Mouse (Mus musculus) brain, adult 2 months (tissue): ENCODE data around the gene Acer3.
A peak's percentile ranks its signal among the peaks of the same experiment; 100 is the strongest.

Source experiments
- DNase-seq: peaks from one replicate; pipeline ENCODE4 v3.0.0; 2011; ENCODE audit warnings: low read depth, low spot score

Acer3 gene

GRCm38 (mm10) chr7:98333507-98333906 is 12.5 kb upstream of the Acer3 start:
- DNase-seq, result no peak

GRCm38 (mm10) chr7:98332678-98333397 is 11.8 kb upstream of the Acer3 start:
- peak; percentile 24 for DNase-seq

GRCm38 (mm10) chr7:98331932-98332331 is 10.9 kb upstream of the Acer3 start:
- DNase-seq, result no peak

- DNase-seq, result no peak
Observed at GRCm38 (mm10) chr7:98330375-98331002, 9.5 kb upstream of the Acer3 start.

DNA sequence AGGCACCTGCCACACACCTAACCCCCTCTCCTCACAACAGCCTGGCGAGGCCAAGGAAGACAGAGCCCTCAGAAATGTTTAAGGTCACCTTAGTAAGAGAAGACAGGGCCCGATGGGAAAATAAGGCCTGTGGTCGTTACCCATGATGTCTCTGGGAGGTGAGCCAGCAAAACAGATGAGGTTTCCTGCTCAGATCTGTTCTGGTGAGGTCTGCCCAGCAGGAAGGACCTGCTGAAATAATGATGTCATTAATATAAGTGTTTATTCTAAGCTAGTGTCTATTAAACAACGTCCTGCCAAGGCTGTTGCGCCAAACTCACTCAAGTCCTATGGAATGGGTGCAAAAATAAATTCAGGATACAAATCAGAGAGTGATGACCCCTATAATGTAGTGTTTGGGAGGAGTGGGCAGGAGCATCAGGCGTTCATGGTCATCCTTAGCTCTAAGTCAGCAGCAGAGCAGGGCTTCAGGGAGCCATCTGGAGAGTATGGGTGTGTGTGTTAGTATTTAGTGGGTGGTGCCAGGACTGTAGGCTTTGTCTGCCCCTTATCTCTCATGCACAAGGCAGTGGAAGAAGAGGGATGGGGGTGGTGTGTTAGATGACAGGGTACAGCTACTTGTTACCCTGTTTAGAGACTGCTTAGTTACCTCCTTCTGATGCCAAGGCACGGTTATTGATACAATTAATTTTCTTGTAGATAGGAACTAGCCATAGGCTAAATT is 8.8 kb upstream of the Acer3 start:
- DNase-seq, result peak; percentile 15

GRCm38 (mm10) chr7:98328311-98328710 is 7.3 kb upstream of the Acer3 start:
- no peak for DNase-seq

- DNase-seq, result no peak
Observed at GRCm38 (mm10) chr7:98326051-98326450, 5.0 kb upstream of the Acer3 start.

GRCm38 (mm10) chr7:98324228-98324627 is 3.2 kb upstream of the Acer3 start:
- no peak for DNase-seq

- DNase-seq, result peak; percentile 14
Observed at GRCm38 (mm10) chr7:98323288-98324019, 2.4 kb upstream of the Acer3 start.

DNA sequence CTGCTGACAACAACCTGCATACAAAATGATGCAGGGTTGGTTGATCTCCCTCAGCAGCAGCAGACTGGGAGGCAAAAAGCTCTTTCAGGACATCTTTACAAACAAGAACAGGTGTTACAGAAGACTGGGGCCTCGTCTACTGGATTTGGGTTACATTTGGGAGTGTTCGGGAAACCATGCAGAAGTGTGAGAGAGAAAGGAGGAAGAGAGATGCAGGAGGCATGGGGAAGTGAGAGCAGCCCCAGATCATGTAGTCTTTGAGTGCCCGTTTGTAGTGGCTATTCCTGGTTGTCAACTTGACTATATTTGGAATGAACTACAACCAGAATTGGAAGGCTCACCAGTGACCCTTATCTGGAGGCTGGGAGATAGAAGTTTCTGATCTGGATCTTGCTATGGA is 1.4 kb upstream of the Acer3 start:
- peak; percentile 24 for DNase-seq

GRCm38 (mm10) chr7:98320006-98320556 is 927 bp downstream of the Acer3 start:
- no peak for DNase-seq

GRCm38 (mm10) chr7:98316568-98316967 is 4.4 kb downstream of the Acer3 start:
- DNase-seq, result no peak

- DNase-seq, result no peak
Observed at GRCm38 (mm10) chr7:98315087-98315486, 5.9 kb downstream of the Acer3 start.

DNA sequence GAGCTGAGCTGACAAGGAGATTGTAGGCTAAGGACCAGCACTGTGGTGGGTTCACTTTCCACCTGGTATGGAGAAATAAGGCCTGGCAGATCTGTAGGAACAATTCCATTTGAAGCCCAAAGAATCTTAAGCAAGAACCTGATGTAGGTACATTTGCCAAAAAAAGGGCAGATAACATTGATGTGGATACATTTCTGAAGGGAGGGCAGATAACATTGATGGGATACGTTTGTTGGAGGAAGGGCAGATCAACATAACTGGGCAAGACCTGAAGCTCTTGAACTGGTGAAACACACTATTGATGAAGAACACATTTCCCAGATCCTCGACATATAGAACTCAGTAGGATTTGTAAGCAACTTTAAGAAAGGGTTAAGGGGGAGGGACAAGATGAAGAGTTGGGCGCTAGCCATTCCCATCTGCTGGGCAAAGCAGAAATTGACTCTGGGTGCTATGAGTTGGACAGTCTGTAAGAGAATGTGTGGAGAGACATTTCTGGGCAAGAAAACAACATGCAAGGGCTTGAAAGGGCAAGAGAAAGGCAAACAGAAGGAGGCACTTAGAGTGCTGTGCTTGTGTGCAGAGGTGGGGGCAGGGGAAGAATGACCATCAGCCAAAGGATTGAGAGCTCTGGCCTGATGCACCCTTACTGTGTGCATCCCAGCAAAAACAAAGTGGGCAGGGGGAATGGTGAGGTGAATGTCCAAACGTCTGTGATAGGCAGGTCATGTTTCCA is 8.7 kb downstream of the Acer3 start:
- DNase-seq, result no peak

- DNase-seq, result no peak
Observed at GRCm38 (mm10) chr7:98310266-98310665, 10.7 kb downstream of the Acer3 start.

DNA sequence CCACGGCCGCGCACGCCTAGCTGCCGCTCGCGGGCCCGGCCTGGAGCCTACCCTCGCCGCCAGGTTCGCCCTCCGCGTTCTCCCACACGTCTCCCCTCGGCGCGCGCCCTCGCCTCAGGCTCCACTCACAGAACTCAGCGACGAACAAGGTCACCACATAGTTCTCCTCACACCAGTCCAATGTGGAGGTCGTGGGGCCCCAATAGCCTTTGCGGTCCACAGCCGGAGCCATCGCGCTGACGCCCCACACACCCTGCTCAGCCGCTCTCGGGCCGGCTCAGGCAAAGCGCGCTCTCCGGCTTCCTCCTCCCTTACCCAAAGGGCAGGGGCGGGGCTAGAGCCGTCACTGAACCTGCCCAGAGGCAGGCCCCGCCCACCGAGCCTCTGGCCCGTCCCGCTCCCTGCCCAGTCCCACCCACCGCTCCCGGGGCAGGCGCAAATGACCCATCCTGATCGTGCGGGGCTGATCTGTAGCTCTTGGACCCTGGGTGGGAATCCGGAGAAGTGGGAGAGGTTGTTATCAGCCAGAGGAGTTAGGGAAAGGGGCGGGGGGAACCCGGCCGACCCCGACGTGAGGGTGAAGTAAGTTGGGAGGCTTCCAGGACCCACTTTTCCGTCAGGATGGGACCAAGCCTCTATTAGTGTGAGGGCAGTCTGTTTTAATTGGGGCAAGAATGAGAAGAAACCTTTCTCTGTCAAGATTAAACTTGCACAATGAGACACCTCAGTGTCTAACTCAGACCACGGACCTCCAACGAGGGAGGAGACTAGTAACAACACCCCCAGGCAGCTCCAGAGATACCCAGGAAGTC is 11.6 kb downstream of the Acer3 start:
- DNase-seq, result peak; percentile 95

DNA sequence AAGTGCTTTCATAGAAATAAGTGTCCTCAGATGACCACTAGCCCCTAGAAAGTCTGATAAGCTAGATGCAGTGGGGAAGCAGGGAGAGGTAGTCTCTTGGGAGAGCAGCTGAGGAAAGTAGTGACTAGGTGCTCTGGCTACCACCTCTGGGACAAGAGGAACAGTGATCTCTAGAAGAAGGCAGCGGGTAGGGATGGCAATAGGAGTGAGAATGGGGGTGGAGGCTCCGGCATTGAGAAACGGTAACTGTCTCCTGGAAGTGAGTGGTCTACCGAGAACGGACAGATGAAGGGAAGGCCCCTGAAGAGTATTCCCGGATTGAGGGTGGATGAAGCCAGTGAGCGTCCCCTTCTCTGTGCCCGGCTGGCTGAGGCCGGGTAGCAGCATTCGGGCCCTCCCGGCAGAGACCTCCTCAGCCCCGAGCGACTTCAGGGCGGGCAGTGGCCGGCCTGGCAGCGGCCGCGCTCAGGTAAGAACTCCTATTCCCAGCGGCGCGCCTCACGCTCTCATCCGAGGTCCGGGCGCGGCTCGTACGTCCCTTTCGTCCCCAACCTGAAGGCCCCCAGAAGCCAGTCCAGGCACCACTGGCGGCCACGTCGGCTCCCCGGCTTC is 12.3 kb downstream of the Acer3 start:
- DNase-seq, result peak; percentile 31

DNA sequence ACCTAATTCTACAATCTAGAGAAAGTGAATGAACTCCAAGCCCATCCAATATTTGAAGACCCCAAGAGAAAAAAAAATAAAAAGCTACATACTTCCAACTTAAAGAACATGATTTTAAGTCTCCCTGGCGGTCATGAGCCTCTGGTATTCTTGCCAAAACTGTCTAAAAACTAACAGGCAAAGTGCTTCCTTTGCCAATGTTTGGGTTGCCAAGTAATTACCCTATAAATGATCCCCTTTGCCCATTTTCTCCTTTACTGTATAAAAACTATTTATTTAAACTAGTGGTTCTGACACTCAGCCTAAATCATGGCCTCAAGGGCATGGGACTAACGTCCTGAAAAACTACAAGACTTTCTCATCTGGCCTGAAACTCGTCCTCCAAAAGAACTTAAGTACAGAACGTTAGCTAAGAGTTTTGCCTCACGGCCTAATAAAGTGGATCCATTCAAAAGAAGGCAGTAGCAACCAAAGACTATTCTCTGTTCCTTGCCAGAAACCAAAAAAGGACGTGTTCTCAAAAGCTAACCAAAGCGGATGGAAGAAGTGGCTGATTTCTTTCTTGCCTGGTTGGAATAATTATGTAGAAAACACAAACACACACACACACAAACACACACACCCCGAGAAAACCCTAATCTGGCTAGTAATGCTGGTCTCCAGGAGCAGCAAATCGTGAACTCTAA is 12.9 kb downstream of the Acer3 start:
- DNase-seq, result no peak

GRCm38 (mm10) chr7:98307411-98307810 is 13.6 kb downstream of the Acer3 start:
- no peak for DNase-seq
